16 mouse cellular contexts compared by ENCODE assay signal in the genomic region with DNA sequence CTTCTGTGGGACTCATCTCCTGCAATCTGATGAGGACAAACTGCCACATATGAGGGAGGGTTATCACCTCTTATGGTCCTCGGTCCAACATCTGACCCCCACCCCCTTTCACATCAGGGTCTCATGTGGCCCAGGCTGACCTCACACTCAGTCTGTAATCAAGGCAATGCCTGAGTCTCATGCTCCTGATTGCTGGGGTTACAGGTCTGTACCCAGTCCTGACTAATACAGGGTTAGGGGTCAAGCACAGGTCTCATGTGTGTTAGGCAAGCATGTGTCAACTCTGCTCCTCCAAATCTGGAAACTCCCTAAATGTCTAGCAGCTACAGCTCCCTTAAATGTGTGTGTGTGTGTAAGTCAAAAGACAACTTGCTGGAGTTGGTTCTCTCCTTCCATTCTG.
A peak's percentile ranks its signal among the peaks of the same experiment; 100 is the strongest.
DNase-seq lines count a peak whose midpoint lies in the region; ATAC-seq and TF ChIP-seq lines count a peak whose summit lies in the region.
"Had no signal": no experiment of that assay in that cellular context is flagged by ENCODE, and none has a peak within 500 bp of the region (broad histone marks: within the 10 kb centered on the region; RNA-seq: fewer than 3 reads in every experiment).

No protein-coding gene starts in this region.

- 95% methylated on average over 1 of the region's 1 CpGs for WGBS in hindbrain, embryonic 13.5 days
- 86% methylated on average over 1 of the region's 1 CpGs for WGBS in hindbrain, postnatal 0 days
- 86% methylated on average over 1 of the region's 1 CpGs for WGBS in lung, embryonic 15.5 days
- 92% methylated on average over 1 of the region's 1 CpGs for WGBS in lung, postnatal 0 days
- 56% methylated on average over 1 of the region's 1 CpGs for WGBS in embryonic facial prominence, embryonic 14.5 days
- 91% methylated on average over 1 of the region's 1 CpGs for WGBS in stomach, embryonic 16.5 days

- no peak for ATAC-seq in hindbrain, embryonic 13.5 days (ENCODE audit: low FRiP score)
- no peak for ATAC-seq in hindbrain, postnatal 0 days
- peak; percentile 23; the same call in 1 of the 2 replicates for ATAC-seq in lung, embryonic 15.5 days (ENCODE audit: borderline replicate concordance, extremely low read depth, low FRiP score, low TSS enrichment)
- no peak for ATAC-seq in lung, postnatal 0 days
- no peak for ATAC-seq in embryonic facial prominence, embryonic 14.5 days (ENCODE audit: low read depth)
- ATAC-seq in stomach, embryonic 16.5 days (ENCODE audit: insufficient read depth, low FRiP score), result 0 out of 2 replicates have a peak, but pooled peaks have one; percentile 15
- ATAC-seq: forebrain, embryonic 16.5 days; intestine, postnatal 0 days had no signal

- H3K27me3 ChIP-seq in hindbrain, embryonic 13.5 days, result no peaks in the 10 kb centered on the region
- H3K27me3 ChIP-seq in hindbrain, postnatal 0 days (ENCODE audit: insufficient read depth, low read length), result no peaks in the 10 kb centered on the region
- H3K27me3 ChIP-seq in lung, embryonic 15.5 days, result no peaks in the 10 kb centered on the region
- no peaks in the 10 kb centered on the region for H3K27me3 ChIP-seq in lung, postnatal 0 days (replicated peaks; ENCODE audit: insufficient read depth, low read length)
- no peaks in the 10 kb centered on the region for H3K27me3 ChIP-seq in embryonic facial prominence, embryonic 14.5 days (replicated peaks; ENCODE audit: control insufficient read depth, insufficient read depth, low read length)
- H3K27me3 ChIP-seq in stomach, embryonic 16.5 days (ENCODE audit: control insufficient read depth, insufficient read depth, low read length), result no peaks in the 10 kb centered on the region
- H3K27me3 ChIP-seq: midbrain, embryonic 12.5 days had no signal

- no peak for TF ChIP-seq CTCF in hindbrain, postnatal 0 days (IDR thresholded peaks at IDR 0.05; ENCODE audit: low read depth)
- no peak for TF ChIP-seq CTCF in lung, postnatal 0 days (IDR thresholded peaks at IDR 0.05)

- no peaks in the 10 kb centered on the region for H3K36me3 ChIP-seq in hindbrain, embryonic 13.5 days
- no peaks in the 10 kb centered on the region for H3K36me3 ChIP-seq in hindbrain, postnatal 0 days (ENCODE audit: insufficient read depth, low read length)
- no peaks in the 10 kb centered on the region for H3K36me3 ChIP-seq in lung, embryonic 15.5 days
- no peaks in the 10 kb centered on the region for H3K36me3 ChIP-seq in lung, postnatal 0 days (ENCODE audit: insufficient read depth, low read length)
- H3K36me3 ChIP-seq in embryonic facial prominence, embryonic 14.5 days (ENCODE audit: control insufficient read depth, insufficient read depth, low read length), result no peaks in the 10 kb centered on the region
- H3K36me3 ChIP-seq in stomach, embryonic 16.5 days (ENCODE audit: control insufficient read depth, insufficient read depth, low read length), result no peaks in the 10 kb centered on the region
- H3K36me3 ChIP-seq: G1E; midbrain, embryonic 12.5 days had no signal

- no peak overlapping the region for H3K4me2 ChIP-seq in hindbrain, embryonic 13.5 days
- H3K4me2 ChIP-seq in hindbrain, postnatal 0 days (ENCODE audit: low read depth, low read length), result no peak overlapping the region
- no peak overlapping the region for H3K4me2 ChIP-seq in lung, embryonic 15.5 days
- H3K4me2 ChIP-seq in lung, postnatal 0 days (replicated peaks; ENCODE audit: low read depth, low read length), result no peak overlapping the region
- H3K4me2 ChIP-seq in embryonic facial prominence, embryonic 14.5 days (ENCODE audit: low read depth, low read length), result no peak overlapping the region
- H3K4me2 ChIP-seq in stomach, embryonic 16.5 days (ENCODE audit: low read depth, low read length), result no peak overlapping the region
- H3K4me2 ChIP-seq: midbrain, embryonic 12.5 days had no signal

- H3K4me3 ChIP-seq in hindbrain, embryonic 13.5 days, result no peak overlapping the region
- H3K4me3 ChIP-seq in hindbrain, postnatal 0 days (ENCODE audit: low read length), result no peak overlapping the region
- H3K4me3 ChIP-seq in lung, embryonic 15.5 days, result no peak overlapping the region
- H3K4me3 ChIP-seq in lung, postnatal 0 days (ENCODE audit: low read depth, low read length), result no peak overlapping the region
- H3K4me3 ChIP-seq in embryonic facial prominence, embryonic 14.5 days (ENCODE audit: low read depth, low read length), result no peak overlapping the region
- no peak overlapping the region for H3K4me3 ChIP-seq in stomach, embryonic 16.5 days (replicated peaks; ENCODE audit: low read length)
- H3K4me3 ChIP-seq: erythroblast, embryonic 14.5 days; midbrain, embryonic 12.5 days; myocyte had no signal

- H3K9me3 ChIP-seq in hindbrain, embryonic 13.5 days, result no peaks in the 10 kb centered on the region
- H3K9me3 ChIP-seq in hindbrain, postnatal 0 days (ENCODE audit: low read length), result no peaks in the 10 kb centered on the region
- no peaks in the 10 kb centered on the region for H3K9me3 ChIP-seq in lung, embryonic 15.5 days
- no peaks in the 10 kb centered on the region for H3K9me3 ChIP-seq in lung, postnatal 0 days (ENCODE audit: low read length)
- H3K9me3 ChIP-seq in embryonic facial prominence, embryonic 14.5 days (ENCODE audit: control insufficient read depth, low read length), result no peaks in the 10 kb centered on the region
- H3K9me3 ChIP-seq in stomach, embryonic 16.5 days (replicated peaks; ENCODE audit: control insufficient read depth, low read length), result no peaks in the 10 kb centered on the region
- H3K9me3 ChIP-seq: midbrain, embryonic 12.5 days had no signal

- H3K27ac ChIP-seq in hindbrain, embryonic 13.5 days, result peak overlapping the region; percentile 55
- no peak overlapping the region for H3K27ac ChIP-seq in hindbrain, postnatal 0 days
- H3K27ac ChIP-seq in lung, embryonic 15.5 days, result peak overlapping the region; percentile 25; the same call in 1 of the 2 replicates
- no peak overlapping the region for H3K27ac ChIP-seq in lung, postnatal 0 days (ENCODE audit: low read length)
- H3K27ac ChIP-seq in embryonic facial prominence, embryonic 14.5 days (replicated peaks; ENCODE audit: low read depth, low read length), result peak overlapping the region; percentile 70
- peak overlapping the region; percentile 29; the same call in 1 of the 2 replicates for H3K27ac ChIP-seq in stomach, embryonic 16.5 days (ENCODE audit: low read length)
- H3K27ac ChIP-seq: midbrain, embryonic 12.5 days had no signal

- no peak for DNase-seq in hindbrain, postnatal 0 days (ENCODE audit: low spot score)
- no peak for DNase-seq in lung, postnatal 0 days (ENCODE audit: low spot score)
- no peak for DNase-seq in embryonic facial prominence, embryonic 14.5 days (ENCODE audit: low spot score)
- no peak for DNase-seq in retina, embryonic 14.5 days (ENCODE audit: low spot score)
- DNase-seq: cerebellum, adult 8-10 months; right cerebral cortex, adult 18-20 months; spleen, adult 18-20 months had no signal

- no peak overlapping the region for H3K9ac ChIP-seq in hindbrain, embryonic 13.5 days
- H3K9ac ChIP-seq in hindbrain, postnatal 0 days (replicated peaks; ENCODE audit: low read length), result no peak overlapping the region
- H3K9ac ChIP-seq in lung, embryonic 15.5 days, result no peak overlapping the region
- H3K9ac ChIP-seq in lung, postnatal 0 days (replicated peaks; ENCODE audit: low read depth), result no peak overlapping the region
- H3K9ac ChIP-seq in embryonic facial prominence, embryonic 14.5 days (ENCODE audit: low read depth, low read length), result no peak overlapping the region
- no peak overlapping the region for H3K9ac ChIP-seq in stomach, embryonic 16.5 days (ENCODE audit: low read length)
- H3K9ac ChIP-seq: midbrain, embryonic 12.5 days had no signal

- peaks cover 17% of the 10 kb centered on the region; the same call in 1 of the 2 replicates for H3K4me1 ChIP-seq in hindbrain, embryonic 13.5 days (replicated peaks)
- no peaks in the 10 kb centered on the region for H3K4me1 ChIP-seq in hindbrain, postnatal 0 days (ENCODE audit: insufficient read depth, low read length)
- peaks cover 20% of the 10 kb centered on the region for H3K4me1 ChIP-seq in lung, embryonic 15.5 days
- peaks cover 8% of the 10 kb centered on the region; the same call in 1 of the 2 replicates for H3K4me1 ChIP-seq in lung, postnatal 0 days (ENCODE audit: insufficient read depth, low read depth, low read length)
- peaks cover 25% of the 10 kb centered on the region for H3K4me1 ChIP-seq in embryonic facial prominence, embryonic 14.5 days (ENCODE audit: control insufficient read depth, insufficient read depth, low read length)
- peaks cover 18% of the 10 kb centered on the region for H3K4me1 ChIP-seq in stomach, embryonic 16.5 days (ENCODE audit: control insufficient read depth, insufficient read depth, low read length)

- no peak for TF ChIP-seq EP300 in lung, postnatal 0 days (IDR thresholded peaks at IDR 0.05)

Comparison
In these comparisons a context has a peak if more than half of its experiments do, and no peak if none do; other contexts are left out.
1. ATAC-seq: peak in lung, embryonic 15.5 days (single experiment) and stomach, embryonic 16.5 days (single experiment); none in hindbrain, embryonic 13.5 days (single experiment), hindbrain, postnatal 0 days (single experiment), lung, postnatal 0 days (single experiment) and embryonic facial prominence, embryonic 14.5 days (single experiment).
2. H3K27ac ChIP-seq: peak in hindbrain, embryonic 13.5 days (single experiment), lung, embryonic 15.5 days (single experiment), embryonic facial prominence, embryonic 14.5 days (single experiment) and stomach, embryonic 16.5 days (single experiment); none in hindbrain, postnatal 0 days (single experiment) and lung, postnatal 0 days (single experiment).